In genomic region chr1:170702263-170702662, GRCm38 (mm10) we compare ENCODE assay signal across 21 mouse cellular contexts. TPM values are rescaled to one million over a fixed set of nuclear protein-coding genes. Genes with fewer than 3 reads are reported as not detected.
DNase-seq lines count a peak whose midpoint lies in the region; ATAC-seq and TF ChIP-seq lines count a peak whose summit lies in the region.
"Had no signal": no experiment of that assay in that cellular context is flagged by ENCODE, and none has a peak within 500 bp of the region (broad histone marks: within the 10 kb centered on the region; RNA-seq: fewer than 3 reads in every experiment).

No protein-coding gene starts in this region.

- H3K79me2 ChIP-seq in MEL (ENCODE audit: control insufficient read depth, insufficient read depth, low read length, poor library complexity) = no peaks in the 10 kb centered on the region
- no peaks in the 10 kb centered on the region for H3K79me2 ChIP-seq in myocyte (ENCODE audit: control insufficient read depth, insufficient read depth)

- H3K9me3 ChIP-seq in MEL (replicated peaks; ENCODE audit: insufficient read depth, low read length) = no peaks in the 10 kb centered on the region
- H3K9me3 ChIP-seq: embryonic facial prominence, embryonic 13.5 days; G1E; heart, embryonic 13.5 days; hindbrain, embryonic 15.5 days; kidney, embryonic 15.5 days; limb, embryonic 15.5 days; midbrain, embryonic 10.5 days had no signal

- H3K4me3 ChIP-seq in MEL (ENCODE audit: control insufficient read depth in 1 of 2, insufficient read depth in 1 of 2, low read depth in 2 of 2, low read length in 2 of 2) = no peak overlapping the region
- H3K4me3 ChIP-seq in myocyte = no peak overlapping the region
- H3K4me3 ChIP-seq: embryonic facial prominence, embryonic 13.5 days; heart, embryonic 13.5 days; hindbrain, embryonic 15.5 days; kidney, embryonic 15.5 days; limb, embryonic 15.5 days; midbrain, embryonic 10.5 days had no signal

- intact Hi-C loops in gastrocnemius, postnatal 14 days (cut with DNase I; ENCODE audit: low total_unique reads) = no loop called here

- TF ChIP-seq RAD21 in MEL (IDR thresholded peaks at IDR 0.05; ENCODE audit: low read depth, low read length) = no peak

- TF ChIP-seq CTCF in MEL (IDR thresholded peaks at IDR 0.05 in 2 of 3, conservative IDR thresholded peaks at IDR 0.05 in 1 of 3; ENCODE audit: control insufficient read depth in 1 of 3, insufficient read depth in 1 of 3, low read depth in 2 of 3, low read length in 3 of 3, poor library complexity in 1 of 3, severe bottlenecking in 1 of 3) = no peak

- H3K27ac ChIP-seq in MEL (ENCODE audit: control insufficient read depth, low read depth, low read length) = no peak overlapping the region
- H3K27ac ChIP-seq: embryonic facial prominence, embryonic 13.5 days; heart, embryonic 13.5 days; hindbrain, embryonic 15.5 days; kidney, embryonic 15.5 days; limb, embryonic 15.5 days; midbrain, embryonic 10.5 days had no signal

- no peak for TF ChIP-seq EP300 in MEL (IDR thresholded peaks at IDR 0.05; ENCODE audit: low read depth in 1 of 2, low read length in 2 of 2)

- H3K4me1 ChIP-seq in MEL (ENCODE audit: control insufficient read depth in 1 of 2, insufficient read depth in 2 of 2, low read length in 2 of 2) = peaks cover 0 to 3% of the 10 kb centered on the region in 2 experiments; a peak in 1 of 4 replicates
- H3K4me1 ChIP-seq: hindbrain, embryonic 15.5 days; midbrain, embryonic 10.5 days had no signal

- DNase-seq in 416B (ENCODE audit: low read depth) (peak; percentile 79), MEL (ENCODE audit: low read depth, low spot score) (peak; percentile 69)
- DNase-seq in gastrocnemius, postnatal 14 days = no peak
- DNase-seq in layer of hippocampus, adult 18-20 months (ENCODE audit: low spot score in 2 of 2) = no peak
- no peak for DNase-seq in spleen, postnatal 4 days (ENCODE audit: low spot score in 2 of 2)
- DNase-seq: adrenal gland, postnatal 25 days; cerebellum, adult 8-10 months; heart, postnatal 36 days; lung, postnatal 10 days had no signal

- no peak overlapping the region for H3K9ac ChIP-seq in MEL (ENCODE audit: control insufficient read depth, low read depth, low read length, poor library complexity, severe bottlenecking)
- H3K9ac ChIP-seq: embryonic facial prominence, embryonic 13.5 days; heart, embryonic 13.5 days; hindbrain, embryonic 15.5 days; kidney, embryonic 15.5 days; limb, embryonic 15.5 days had no signal

- H3K4me2 ChIP-seq in myocyte (ENCODE audit: low read depth) = peak overlapping the region; percentile 60
- H3K4me2 ChIP-seq: embryonic facial prominence, embryonic 13.5 days; heart, embryonic 13.5 days; hindbrain, embryonic 15.5 days; kidney, embryonic 15.5 days; limb, embryonic 15.5 days had no signal

- TF ChIP-seq POLR2A in MEL (IDR thresholded peaks at IDR 0.05; ENCODE audit: control insufficient read depth in 1 of 2, insufficient read depth in 1 of 2, low read depth in 1 of 2, low read length in 2 of 2, poor library complexity in 1 of 2) = no peak
- TF ChIP-seq POLR2A in myocyte (IDR thresholded peaks at IDR 0.05; ENCODE audit: insufficient read length, low read depth) = no peak

- H3ac ChIP-seq in myocyte (ENCODE audit: control insufficient read depth, insufficient read length) = no peak overlapping the region

- H3K27me3 ChIP-seq in MEL (ENCODE audit: control insufficient read depth in 1 of 2, insufficient read depth in 2 of 2, low read length in 2 of 2) (no peaks in the 10 kb centered on the region), myocyte (ENCODE audit: control insufficient read depth, insufficient read depth, insufficient read length) (no peaks in the 10 kb centered on the region)
- H3K27me3 ChIP-seq: embryonic facial prominence, embryonic 13.5 days; heart, embryonic 13.5 days; hindbrain, embryonic 15.5 days; kidney, embryonic 15.5 days; limb, embryonic 15.5 days had no signal

- ATAC-seq in hematopoietic stem cell, adult 5-6 weeks (replicated peaks in 1 of 2; ENCODE audit: insufficient read depth in 1 of 2, low FRiP score in 2 of 2, low TSS enrichment in 1 of 2, low read depth in 1 of 2, poor library complexity in 2 of 2, severe bottlenecking in 2 of 2) = peak; percentile 84 to 88
- ATAC-seq: CD4-positive, CD25-positive, alpha-beta regulatory T cell, adult 4 months; forebrain, embryonic 16.5 days; intestine, embryonic 16.5 days had no signal

- H3K36me3 ChIP-seq in MEL (ENCODE audit: control insufficient read depth in 1 of 2, insufficient read depth in 2 of 2, low read length in 2 of 2) = no peaks in the 10 kb centered on the region
- H3K36me3 ChIP-seq in myocyte (ENCODE audit: control insufficient read depth, insufficient read depth) = no peaks in the 10 kb centered on the region
- H3K36me3 ChIP-seq: embryonic facial prominence, embryonic 13.5 days; heart, embryonic 13.5 days; hindbrain, embryonic 15.5 days; kidney, embryonic 15.5 days; limb, embryonic 15.5 days; midbrain, embryonic 10.5 days had no signal

TF ChIP-seq in MEL, 35 proteins besides CTCF, POLR2A, EP300 and RAD21:
- TF ChIP-seq TBP (IDR thresholded peaks at IDR 0.05; ENCODE audit: low read depth, low read length) (0 out of 2 replicates have a peak, but pooled peaks have one; percentile 15), ZMIZ1 (IDR thresholded peaks at IDR 0.05; ENCODE audit: low read depth, low read length) (no peak)

TF ChIP-seq in myocyte, 11 proteins besides CTCF, POLR2A, EP300 and RAD21:
- TF ChIP-seq SRF (IDR thresholded peaks at IDR 0.05; ENCODE audit: control insufficient read depth, insufficient read length, low read depth) (no peak), CEBPB (IDR thresholded peaks at IDR 0.05; ENCODE audit: insufficient read depth, poor library complexity, severe bottlenecking) (no peak), REST (IDR thresholded peaks at IDR 0.05; ENCODE audit: insufficient read depth, insufficient read length) (peak; percentile 51), USF1 (IDR thresholded peaks at IDR 0.05; ENCODE audit: low read depth) (no peak), TCF3 (IDR thresholded peaks at IDR 0.05; ENCODE audit: insufficient read length, low read depth) (peak; percentile 56), MYOG (IDR thresholded peaks at IDR 0.05; ENCODE audit: control insufficient read depth in 1 of 3, insufficient read depth in 1 of 3, insufficient read length in 2 of 3, low read depth in 2 of 3) (peak; percentile 33 to 98 (median 84)), TCF12 (IDR thresholded peaks at IDR 0.05; ENCODE audit: insufficient read depth, poor library complexity, severe bottlenecking) (peak; percentile 51), POLR2AphosphoS2 (IDR thresholded peaks at IDR 0.05; ENCODE audit: insufficient read length, low read depth) (peak; percentile 46), E2F4 (IDR thresholded peaks at IDR 0.05; ENCODE audit: insufficient read depth) (no peak), MAX (IDR thresholded peaks at IDR 0.05; ENCODE audit: low read depth) (no peak), MYOD1 (IDR thresholded peaks at IDR 0.05; ENCODE audit: control insufficient read depth in 1 of 3, insufficient read length in 2 of 3, low read depth in 2 of 3) (peak in 2 of 3 experiments; percentile 97 to 98)
TF ChIP-seq in myocyte: peak in this region for 6.

RNA-seq across cellular contexts. Expression of gene Olfml2b, which starts 57.9 kb away (rescaled TPM):
- total RNA-seq in MEL (2012; rRNA removed) = not detected in 2 replicates
- not detected for polyA plus RNA-seq in MEL (2012; ENCODE audit: insufficient read depth in 1 of 2, insufficient read length in 2 of 2, low read depth in 1 of 2, low replicate concordance in 2 of 2, missing spikeins in 1 of 2)
- 3.0 and 5.3 TPM in 2 replicates for total RNA-seq in hematopoietic stem cell, adult 5-6 weeks (2017)
- 69.0 TPM for polyA plus RNA-seq in myocyte (2012; fragmentation: generic; extraction: Trizol)
- total RNA-seq in gastrocnemius, postnatal 14 days (2021) = 10 to 100 TPM; 27.6 to 35.9 TPM
- total RNA-seq in layer of hippocampus, adult 18-20 months (2021) = 10 to 100 TPM; 38.6 to 43.0 TPM
- polyA plus RNA-seq: CD4-positive, CD25-positive, alpha-beta regulatory T cell, adult 4 months; G1E had no signal

Comparison
In these comparisons a context has a peak if more than half of its experiments do, and no peak if none do; other contexts are left out.
1. DNase-seq: peak in 416B (single experiment) and MEL (single experiment); none in gastrocnemius, postnatal 14 days (single experiment), layer of hippocampus, adult 18-20 months (0 of 2) and spleen, postnatal 4 days (0 of 2).